Mouse (Mus musculus) C2C12 (cell line): ENCODE results near the gene Ddah2.

Experiments
- CEBPB ChIP-seq: IDR thresholded peaks from one replicate; pipeline ENCODE4 v1.6.1; 2011; ENCODE audit warnings: low read depth, mild to moderate bottlenecking, control low read depth, moderate library complexity
- CTCF ChIP-seq: IDR thresholded peaks from one replicate; pipeline ENCODE4 v1.5.1; 2011; ENCODE audit not compliant: control insufficient read depth, insufficient read depth, insufficient read length
- FOSL1 ChIP-seq: IDR thresholded peaks from one replicate; pipeline ENCODE4 v1.8.0; 2011; ENCODE audit warnings: mild to moderate bottlenecking, low read length; ENCODE audit not compliant: poor library complexity, insufficient read depth, severe bottlenecking
- MAX ChIP-seq: IDR thresholded peaks from one replicate; pipeline ENCODE4 v1.6.1; 2011; ENCODE audit warnings: mild to moderate bottlenecking, control low read depth
- USF1 ChIP-seq: IDR thresholded peaks from one replicate; pipeline ENCODE4 v1.6.1; 2011; ENCODE audit warnings: low read depth, mild to moderate bottlenecking, control low read depth, moderate library complexity

- no peak for TF ChIP-seq CTCF
- no peak for TF ChIP-seq USF1
- peak; percentile 2 for TF ChIP-seq CEBPB
- TF ChIP-seq MAX, result no peak
- TF ChIP-seq FOSL1, result no peak
Measured at GRCm38 (mm10) chr17:35044904-35045806, 13.7 kb upstream of the Ddah2 start.
